Comparison of ENCODE assay signal across 27 mouse cellular contexts in the genomic region with DNA sequence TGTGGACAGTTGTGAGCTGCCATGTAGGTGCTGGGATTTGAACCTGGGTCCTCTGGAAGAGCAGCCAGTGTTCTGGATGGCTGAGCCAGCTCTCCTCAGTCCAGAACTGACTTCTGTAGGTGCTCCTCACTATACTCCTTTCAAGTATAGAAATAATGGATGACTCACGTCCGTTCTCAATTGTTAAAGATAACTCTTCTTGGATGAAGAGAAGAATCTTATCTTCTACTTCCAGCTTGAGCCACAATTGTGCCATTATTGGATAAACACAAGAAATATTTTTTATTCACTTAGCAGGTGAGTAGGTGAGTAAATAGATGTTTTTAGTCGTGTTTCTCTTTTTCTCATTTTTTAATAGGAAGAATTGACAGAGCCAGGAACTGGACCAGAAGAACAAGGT.
"Had no signal": no experiment of that assay in that cellular context is flagged by ENCODE, and none has a peak within 500 bp of the region (broad histone marks: within the 10 kb centered on the region; RNA-seq: fewer than 3 reads in every experiment).

No protein-coding gene starts in this region.

- H3K4me1 ChIP-seq: embryonic facial prominence, embryonic 10.5 days; embryonic facial prominence, embryonic 12.5 days; embryonic facial prominence, embryonic 13.5 days; embryonic facial prominence, embryonic 15.5 days; forebrain, embryonic 10.5 days; forebrain, embryonic 12.5 days; forebrain, embryonic 13.5 days; forebrain, embryonic 15.5 days had no signal

- H3K27me3 ChIP-seq: embryonic facial prominence, embryonic 12.5 days; embryonic facial prominence, embryonic 13.5 days; embryonic facial prominence, embryonic 15.5 days; forebrain, embryonic 12.5 days; forebrain, embryonic 13.5 days; forebrain, embryonic 15.5 days had no signal

- H3K36me3 ChIP-seq: embryonic facial prominence, embryonic 10.5 days; embryonic facial prominence, embryonic 12.5 days; embryonic facial prominence, embryonic 13.5 days; embryonic facial prominence, embryonic 15.5 days; forebrain, embryonic 10.5 days; forebrain, embryonic 12.5 days; forebrain, embryonic 15.5 days had no signal

- ATAC-seq: forebrain, embryonic 13.5 days; forebrain, embryonic 14.5 days; forebrain, embryonic 15.5 days; forebrain, embryonic 16.5 days; forebrain, postnatal 0 days had no signal

- H3K4me3 ChIP-seq: embryonic facial prominence, embryonic 10.5 days; embryonic facial prominence, embryonic 12.5 days; embryonic facial prominence, embryonic 13.5 days; embryonic facial prominence, embryonic 15.5 days; erythroblast, embryonic 14.5 days; forebrain, embryonic 10.5 days; forebrain, embryonic 12.5 days; forebrain, embryonic 13.5 days; forebrain, embryonic 15.5 days; gastrocnemius, adult 2 months; heart, adult 2 months had no signal

- DNase-seq: cerebellum, adult 9-10 months; cerebellum, adult 9-11 months; cerebellum, postnatal 10 days; cerebellum, postnatal 14 days; cerebellum, postnatal 25 days; cerebellum, postnatal 36 days; embryo, embryonic 11 days; forebrain, postnatal 0 days; gastrocnemius, adult 2 months; gastrocnemius, postnatal 10 days; gastrocnemius, postnatal 14 days; gastrocnemius, postnatal 25 days; gastrocnemius, postnatal 36 days; heart, adult 11 months; heart, adult 18-20 months; heart, adult 2 months had no signal

- H3K9me3 ChIP-seq: embryonic facial prominence, embryonic 10.5 days; embryonic facial prominence, embryonic 12.5 days; embryonic facial prominence, embryonic 13.5 days; embryonic facial prominence, embryonic 15.5 days; forebrain, embryonic 10.5 days; forebrain, embryonic 12.5 days; forebrain, embryonic 13.5 days; forebrain, embryonic 15.5 days had no signal

- H3K9ac ChIP-seq: embryonic facial prominence, embryonic 12.5 days; embryonic facial prominence, embryonic 13.5 days; embryonic facial prominence, embryonic 15.5 days; forebrain, embryonic 12.5 days; forebrain, embryonic 13.5 days; forebrain, embryonic 15.5 days; forebrain, postnatal 0 days had no signal

- H3K27ac ChIP-seq: embryonic facial prominence, embryonic 10.5 days; embryonic facial prominence, embryonic 12.5 days; embryonic facial prominence, embryonic 13.5 days; embryonic facial prominence, embryonic 15.5 days; forebrain, embryonic 10.5 days; forebrain, embryonic 12.5 days; forebrain, embryonic 13.5 days; forebrain, embryonic 15.5 days; gastrocnemius, adult 2 months; heart, adult 2 months had no signal

- H3K4me2 ChIP-seq: embryonic facial prominence, embryonic 12.5 days; embryonic facial prominence, embryonic 13.5 days; embryonic facial prominence, embryonic 15.5 days; forebrain, embryonic 12.5 days; forebrain, embryonic 13.5 days; forebrain, embryonic 15.5 days had no signal
